In genomic region chr1:176879005-176879404, GRCm38 (mm10) we compare ENCODE assay signal across 9 mouse cellular contexts.
DNase-seq lines count a peak whose midpoint lies in the region; ATAC-seq and TF ChIP-seq lines count a peak whose summit lies in the region.
"Had no signal": no experiment of that assay in that cellular context is flagged by ENCODE, and none has a peak within 500 bp of the region (broad histone marks: within the 10 kb centered on the region; RNA-seq: fewer than 3 reads in every experiment).

No protein-coding gene starts in this region.

- peak; percentile 39; the same call in 1 of the 2 replicates for ATAC-seq in megakaryocyte progenitor cell, adult 5-6 weeks (replicated peaks; ENCODE audit: poor library complexity)

- DNase-seq in layer of hippocampus, adult 2 months (ENCODE audit: low spot score in 2 of 2) = peak; percentile 64 to 65
- DNase-seq in layer of hippocampus, adult 8-10 months (ENCODE audit: low spot score in 2 of 2) = no peak
- peak; percentile 49 for DNase-seq in Muller cell, postnatal 12 days (ENCODE audit: inconsistent ontology term)
- DNase-seq in ovary, adult 18-20 months (ENCODE audit: low spot score) = no peak
- no peak for DNase-seq in adrenal gland, postnatal 4 days (ENCODE audit: low spot score in 2 of 2)
- no peak for DNase-seq in testis, postnatal 14 days (ENCODE audit: low spot score)

- no peaks in the 10 kb centered on the region; the same call in 1 of the 2 replicates for H3K4me1 ChIP-seq in cortical plate, adult 2 months (ENCODE audit: control insufficient read depth, insufficient read depth, low read length)
- H3K4me1 ChIP-seq: liver, embryonic 15.5 days had no signal

- no peak for TF ChIP-seq POLR2A in cortical plate, adult 2 months (IDR thresholded peaks at IDR 0.05; ENCODE audit: extremely low read depth, insufficient read depth, low read length)

- H3K4me3 ChIP-seq in layer of hippocampus, adult 2 months = no peak overlapping the region
- H3K4me3 ChIP-seq in cortical plate, adult 2 months (ENCODE audit: insufficient read depth, low read length) = no peak overlapping the region
- H3K4me3 ChIP-seq: liver, embryonic 15.5 days had no signal

- H3K27ac ChIP-seq in layer of hippocampus, adult 2 months = peak overlapping the region; percentile 58
- H3K27ac ChIP-seq in cortical plate, adult 2 months (ENCODE audit: insufficient read depth, low read length) = no peak overlapping the region
- H3K27ac ChIP-seq: liver, embryonic 15.5 days had no signal

- TF ChIP-seq CTCF in layer of hippocampus, adult 2 months (conservative IDR thresholded peaks at IDR 0.05) = peak; percentile 77
- peak; percentile 25; the same call in 1 of the 2 replicates for TF ChIP-seq CTCF in cortical plate, adult 2 months (IDR thresholded peaks at IDR 0.05; ENCODE audit: extremely low read depth, insufficient read depth, low read length)

Comparison
In these comparisons a context has a peak if more than half of its experiments do, and no peak if none do; other contexts are left out.
1. DNase-seq: peak in layer of hippocampus, adult 2 months (2 of 2) and Muller cell, postnatal 12 days (single experiment); none in layer of hippocampus, adult 8-10 months (0 of 2), ovary, adult 18-20 months (single experiment), adrenal gland, postnatal 4 days (0 of 2) and testis, postnatal 14 days (single experiment).